Mouse (Mus musculus): ENCODE data around the gene C7.

C7 gene

DNA sequence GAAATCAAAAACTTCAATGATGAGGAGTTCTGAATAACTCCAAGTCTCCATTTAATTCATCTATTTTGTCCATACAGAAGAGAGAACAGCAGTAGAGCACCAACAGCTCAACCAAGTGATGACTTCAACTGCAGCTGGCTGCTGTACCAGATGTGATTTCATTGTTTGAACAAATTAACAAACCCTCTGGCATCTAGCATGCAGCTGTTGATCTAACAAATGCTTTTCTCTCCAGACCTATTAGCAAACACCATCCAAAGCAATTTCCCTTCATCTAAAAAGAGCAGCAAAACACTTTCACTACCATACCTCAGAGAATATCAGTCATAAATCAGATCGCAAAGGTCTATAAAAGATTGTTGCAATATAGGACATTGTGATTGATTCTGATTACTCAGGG is 90.2 kb downstream of the C7 start:
- no peak for DNase-seq
